Mouse (Mus musculus): Measurements from ENCODE around the gene Zfp185. TPM values are rescaled to one million over a fixed set of nuclear protein-coding genes. Genes with fewer than 3 reads are reported as not detected.

Zfp185 gene
- polyA plus RNA-seq (2012; ENCODE audit: insufficient read depth, low replicate concordance) = not detected in 2 replicates

DNA sequence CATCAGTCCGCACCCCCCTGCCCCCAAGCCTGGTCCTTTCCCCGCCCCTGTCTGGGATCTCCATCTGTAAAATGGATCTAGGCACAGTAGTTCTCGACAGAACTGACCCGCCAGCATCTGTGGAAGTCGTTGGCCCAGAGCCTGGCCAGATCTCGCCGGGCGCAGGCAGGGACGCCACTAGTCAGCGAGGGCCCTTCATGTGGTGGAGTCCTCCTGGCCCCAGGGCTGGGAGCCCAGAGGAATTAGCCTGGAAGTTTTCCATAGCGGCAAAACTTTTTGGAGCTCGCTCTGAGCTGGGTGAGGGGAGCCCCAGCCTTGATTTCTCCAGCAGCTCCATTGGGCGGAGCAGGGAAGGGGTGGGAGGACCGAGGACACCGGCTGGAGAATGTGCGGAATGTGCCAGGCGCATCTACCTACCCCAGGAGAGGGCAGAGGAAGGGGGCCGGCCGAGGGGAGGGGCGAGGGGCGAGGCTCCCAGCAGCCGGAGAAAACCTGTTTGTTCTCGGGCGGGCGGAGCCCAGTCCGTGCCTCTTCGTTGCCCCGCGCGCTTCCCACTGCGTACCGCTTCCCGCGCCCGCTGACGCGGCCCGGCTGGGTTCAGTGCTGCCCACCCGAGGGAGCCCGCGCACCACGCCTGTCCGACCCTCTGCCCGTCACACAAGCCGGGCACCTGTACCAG lies at the start of gene Zfp185:
Gene Zfp185, plus strand, starts transcription at position 499 of the 679 bp plus-strand sequence.
- no peak for TF ChIP-seq GATA1 (IDR thresholded peaks at IDR 0.05; ENCODE audit: borderline replicate concordance, low read length)
- TF ChIP-seq FLI1 (IDR thresholded peaks at IDR 0.05; ENCODE audit: low read length) = no peak
- Histone ChIP-seq H3K4me3 (replicated peaks) (peak within 1 kb of the TSS; percentile 84), H3K27me3 (replicated peaks) (peaks cover 93% of the 10 kb centered on the region)

DNA sequence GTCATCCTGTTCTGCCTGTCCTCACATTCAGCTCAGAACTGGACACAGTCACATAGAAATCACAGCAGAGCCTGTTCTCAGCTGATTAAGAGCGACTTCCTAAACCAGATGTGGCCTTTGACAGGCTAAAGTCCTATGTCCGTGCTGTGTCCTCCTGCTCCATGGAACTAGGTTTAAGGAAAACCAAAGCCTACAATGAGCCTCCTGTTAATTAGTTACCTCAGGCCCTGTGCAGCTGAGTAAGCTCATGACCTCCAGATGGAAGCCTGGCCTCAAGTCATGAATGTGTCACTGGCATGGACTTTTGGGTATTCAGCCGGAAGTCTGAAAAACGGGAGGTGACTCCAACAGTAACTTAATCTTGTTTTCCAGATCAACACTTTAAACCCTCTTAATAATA lies 33.7 kb upstream of the Zfp185 start:
- Histone ChIP-seq H3K4me1 (no peaks in the 10 kb centered on the region), H3K27me3 (replicated peaks) (peaks cover 16% of the 10 kb centered on the region), H3K4me3 (replicated peaks) (no peak overlapping the region), H3K36me3 (replicated peaks; ENCODE audit: low read length) (peaks cover 94% of the 10 kb centered on the region), H3K9me3 (no peaks in the 10 kb centered on the region)
- no peak for TF ChIP-seq GATA1 (IDR thresholded peaks at IDR 0.05; ENCODE audit: borderline replicate concordance, low read length)
- TF ChIP-seq FLI1 (IDR thresholded peaks at IDR 0.05; ENCODE audit: low read length) = no peak

More for the DNA sequence above, at the start of gene Zfp185:
- Histone ChIP-seq H3K9me3 (peaks cover 6% of the 10 kb centered on the region; the same call in 1 of the 2 replicates), H3K4me1 (peaks cover 25% of the 10 kb centered on the region), H3K36me3 (replicated peaks; ENCODE audit: low read length) (no peaks in the 10 kb centered on the region)

DNA sequence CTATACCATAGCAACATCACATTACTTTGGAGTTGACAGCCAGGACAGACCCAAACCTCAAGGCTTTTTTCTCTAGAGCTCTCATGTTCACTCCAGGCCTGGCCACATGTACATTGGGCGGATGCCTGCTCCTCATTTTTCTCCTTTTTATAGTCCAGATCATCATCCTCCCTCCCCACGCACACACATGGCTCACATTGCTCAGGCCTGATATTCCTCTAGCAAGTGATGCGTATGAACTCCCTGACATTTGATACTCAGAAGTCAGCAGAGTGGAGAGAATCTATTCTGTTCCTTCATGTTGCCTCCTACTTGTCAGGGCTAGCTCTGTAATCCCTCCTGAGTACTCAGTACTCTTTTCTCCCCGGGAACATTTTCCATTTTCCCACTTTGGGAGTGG lies 30.7 kb upstream of the Zfp185 start:
- no peak overlapping the region for H3K4me3 ChIP-seq (replicated peaks)
- peaks cover 98% of the 10 kb centered on the region for H3K36me3 ChIP-seq (replicated peaks; ENCODE audit: low read length)
- no peaks in the 10 kb centered on the region for H3K9me3 ChIP-seq
- TF ChIP-seq GATA1 (IDR thresholded peaks at IDR 0.05; ENCODE audit: borderline replicate concordance, low read length) (no peak), FLI1 (IDR thresholded peaks at IDR 0.05; ENCODE audit: low read length) (no peak)
- H3K4me1 ChIP-seq = no peaks in the 10 kb centered on the region
- H3K27me3 ChIP-seq (replicated peaks) = peaks cover 28% of the 10 kb centered on the region

DNA sequence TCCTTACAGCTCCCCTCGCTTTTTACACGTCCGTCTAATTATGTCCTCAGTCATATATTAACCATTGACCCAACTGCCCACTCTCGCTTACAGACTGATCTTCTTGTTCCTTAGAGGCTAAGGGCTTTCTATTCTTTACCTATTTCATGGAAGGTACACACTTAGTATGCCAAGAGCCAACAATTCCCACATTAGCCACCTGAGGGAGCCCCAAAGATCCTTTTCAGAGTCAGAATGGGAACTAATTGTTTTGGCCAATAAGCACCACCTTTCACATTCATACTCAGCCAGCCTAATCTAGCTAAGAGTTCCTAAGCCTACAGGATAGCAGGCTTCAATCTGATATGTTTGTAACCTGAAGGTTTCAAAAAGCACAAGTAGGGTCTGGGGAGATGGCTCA lies 26.7 kb upstream of the Zfp185 start:
- peaks cover 80% of the 10 kb centered on the region for H3K36me3 ChIP-seq (replicated peaks; ENCODE audit: low read length)
- H3K27me3 ChIP-seq (replicated peaks) = peaks cover 33% of the 10 kb centered on the region

DNA sequence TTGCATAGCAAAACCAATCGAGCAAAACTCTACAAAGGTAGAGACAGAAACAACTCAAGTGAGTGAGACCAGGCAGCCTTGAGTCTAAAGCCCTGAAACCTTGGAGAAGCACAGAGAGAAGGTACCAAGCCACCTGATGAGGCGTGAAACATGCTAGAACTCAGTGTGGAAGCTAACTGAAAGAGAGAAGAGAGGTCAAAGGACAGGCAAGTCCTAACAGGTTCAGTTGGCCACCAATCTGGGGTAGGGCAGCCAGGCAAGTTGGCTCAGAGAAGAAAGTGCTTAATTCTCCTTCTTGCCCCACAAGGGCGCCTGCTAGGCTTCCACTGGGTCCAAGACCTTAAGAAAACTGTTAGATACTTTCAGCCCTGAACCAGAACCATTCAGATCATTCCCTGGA lies 25.6 kb upstream of the Zfp185 start:
- Histone ChIP-seq H3K4me1 (peaks cover 18% of the 10 kb centered on the region), H3K9me3 (no peaks in the 10 kb centered on the region), H3K36me3 (replicated peaks; ENCODE audit: low read length) (peaks cover 69% of the 10 kb centered on the region), H3K27me3 (replicated peaks) (peaks cover 34% of the 10 kb centered on the region), H3K4me3 (replicated peaks) (no peak overlapping the region)
- TF ChIP-seq GATA1 (IDR thresholded peaks at IDR 0.05; ENCODE audit: borderline replicate concordance, low read length) (no peak), FLI1 (IDR thresholded peaks at IDR 0.05; ENCODE audit: low read length) (no peak)

More for the DNA sequence above, 26.7 kb upstream of the Zfp185 start:
- no peak for TF ChIP-seq GATA1 (IDR thresholded peaks at IDR 0.05; ENCODE audit: borderline replicate concordance, low read length)
- TF ChIP-seq FLI1 (IDR thresholded peaks at IDR 0.05; ENCODE audit: low read length) = no peak
- Histone ChIP-seq H3K4me1 (peaks cover 18% of the 10 kb centered on the region), H3K9me3 (no peaks in the 10 kb centered on the region), H3K4me3 (replicated peaks) (no peak overlapping the region)

DNA sequence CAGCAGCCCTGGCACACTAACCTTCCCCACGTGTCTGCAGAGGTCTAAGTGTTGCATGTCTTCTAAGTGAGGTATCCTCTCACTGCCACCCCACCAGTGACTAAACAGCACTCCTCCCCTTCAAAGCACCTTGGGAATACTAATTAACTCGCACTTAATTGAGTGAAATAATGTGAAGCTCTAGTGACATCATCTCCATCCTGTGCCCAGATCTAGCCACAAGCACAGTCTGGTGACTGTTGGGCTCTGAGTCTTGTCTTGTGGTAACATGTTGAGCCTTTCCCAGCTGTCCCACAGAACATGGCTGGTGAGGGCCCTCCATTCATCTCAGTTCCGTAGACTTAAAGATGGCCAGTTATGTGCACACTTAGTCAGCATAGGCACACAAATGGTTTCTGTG lies 24.4 kb upstream of the Zfp185 start:
- H3K4me3 ChIP-seq (replicated peaks) = no peak overlapping the region
- peaks cover 33% of the 10 kb centered on the region for H3K27me3 ChIP-seq (replicated peaks)
- TF ChIP-seq FLI1 (IDR thresholded peaks at IDR 0.05; ENCODE audit: low read length) = no peak
- TF ChIP-seq GATA1 (IDR thresholded peaks at IDR 0.05; ENCODE audit: borderline replicate concordance, low read length) = no peak
- H3K4me1 ChIP-seq = peaks cover 18% of the 10 kb centered on the region
- H3K9me3 ChIP-seq = no peaks in the 10 kb centered on the region
- peaks cover 57% of the 10 kb centered on the region for H3K36me3 ChIP-seq (replicated peaks; ENCODE audit: low read length)

DNA sequence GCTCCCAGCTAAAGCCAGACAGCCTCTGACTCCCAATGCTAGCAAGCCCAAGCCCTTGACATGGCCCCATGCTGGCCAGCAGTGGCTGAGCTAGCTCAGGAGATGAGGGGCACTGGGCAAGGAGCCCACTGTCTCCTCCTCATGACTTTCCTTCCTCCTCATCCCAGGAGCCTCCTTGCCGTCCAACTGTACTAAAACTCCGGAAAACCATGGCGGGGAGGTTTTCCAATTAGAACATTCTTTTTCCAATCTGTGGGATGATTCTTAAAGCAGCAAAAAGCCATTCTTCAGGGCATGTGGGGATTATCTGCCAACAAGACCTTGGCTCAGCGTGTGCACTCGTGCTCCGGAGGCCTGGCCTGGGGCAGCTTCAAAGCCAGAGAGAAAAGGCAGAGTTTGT lies 4.3 kb upstream of the Zfp185 start:
- Histone ChIP-seq H3K36me3 (replicated peaks; ENCODE audit: low read length) (no peaks in the 10 kb centered on the region), H3K27me3 (replicated peaks) (peaks cover 65% of the 10 kb centered on the region), H3K9me3 (peaks cover 3% of the 10 kb centered on the region; the same call in 1 of the 2 replicates), H3K4me3 (replicated peaks) (no peak overlapping the region), H3K4me1 (peaks cover 25% of the 10 kb centered on the region)
- no peak for TF ChIP-seq GATA1 (IDR thresholded peaks at IDR 0.05; ENCODE audit: borderline replicate concordance, low read length)
- no peak for TF ChIP-seq FLI1 (IDR thresholded peaks at IDR 0.05; ENCODE audit: low read length)

DNA sequence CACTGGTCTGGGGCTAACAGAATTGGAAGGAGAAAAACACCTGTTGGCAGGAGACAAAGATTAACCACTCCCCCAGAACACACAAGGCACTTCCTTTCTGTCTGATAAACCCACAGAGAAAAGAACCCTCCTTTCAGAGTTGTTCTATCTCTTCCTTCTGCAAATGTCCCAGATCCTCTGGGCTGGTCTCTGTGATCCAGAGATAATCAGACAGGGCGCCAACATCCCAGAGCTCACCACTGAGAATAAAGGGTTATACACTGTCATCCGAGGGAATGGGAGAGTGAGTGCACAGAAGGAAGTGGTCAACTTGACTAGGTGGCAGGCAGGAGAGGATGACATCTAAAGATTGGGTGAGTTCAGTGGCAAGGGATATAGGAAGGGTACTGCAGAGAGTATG lies 1.5 kb upstream of the Zfp185 start:
- no peaks in the 10 kb centered on the region for H3K36me3 ChIP-seq (replicated peaks; ENCODE audit: low read length)
- peaks cover 25% of the 10 kb centered on the region for H3K4me1 ChIP-seq
- TF ChIP-seq GATA1 (IDR thresholded peaks at IDR 0.05; ENCODE audit: borderline replicate concordance, low read length) (no peak), FLI1 (IDR thresholded peaks at IDR 0.05; ENCODE audit: low read length) (no peak)
- H3K9me3 ChIP-seq = peaks cover 6% of the 10 kb centered on the region; the same call in 1 of the 2 replicates
- H3K27me3 ChIP-seq (replicated peaks) = peaks cover 85% of the 10 kb centered on the region
- H3K4me3 ChIP-seq (replicated peaks) = no peak overlapping the region

DNA sequence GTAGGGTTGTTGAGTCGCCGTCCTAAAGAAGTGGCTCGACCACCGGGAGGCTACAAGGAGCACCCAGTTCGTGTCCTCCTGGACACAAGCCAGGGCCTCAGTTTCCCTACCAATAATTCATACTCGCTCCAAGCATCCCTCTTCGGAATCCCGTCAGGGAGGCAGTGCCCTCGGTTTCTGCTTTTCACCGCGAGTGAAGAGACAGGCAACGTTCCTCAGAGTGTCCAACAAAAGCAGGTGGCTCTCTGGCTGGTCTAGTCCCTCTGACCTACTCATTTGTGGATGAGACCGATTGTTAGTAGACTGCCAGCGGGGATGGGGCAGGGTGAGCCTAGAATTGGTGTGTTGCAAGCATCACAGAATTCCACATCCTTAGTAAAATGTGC lies 374 bp downstream of the Zfp185 start:
- peaks cover 6% of the 10 kb centered on the region; the same call in 1 of the 2 replicates for H3K9me3 ChIP-seq
- peaks cover 25% of the 10 kb centered on the region for H3K4me1 ChIP-seq
- H3K36me3 ChIP-seq (replicated peaks; ENCODE audit: low read length) = no peaks in the 10 kb centered on the region
- H3K27me3 ChIP-seq (replicated peaks) = peaks cover 92% of the 10 kb centered on the region
- TF ChIP-seq FLI1 (IDR thresholded peaks at IDR 0.05; ENCODE audit: low read length) = no peak
- no peak for TF ChIP-seq GATA1 (IDR thresholded peaks at IDR 0.05; ENCODE audit: borderline replicate concordance, low read length)
- H3K4me3 ChIP-seq (replicated peaks) = peak overlapping the region; percentile 84

DNA sequence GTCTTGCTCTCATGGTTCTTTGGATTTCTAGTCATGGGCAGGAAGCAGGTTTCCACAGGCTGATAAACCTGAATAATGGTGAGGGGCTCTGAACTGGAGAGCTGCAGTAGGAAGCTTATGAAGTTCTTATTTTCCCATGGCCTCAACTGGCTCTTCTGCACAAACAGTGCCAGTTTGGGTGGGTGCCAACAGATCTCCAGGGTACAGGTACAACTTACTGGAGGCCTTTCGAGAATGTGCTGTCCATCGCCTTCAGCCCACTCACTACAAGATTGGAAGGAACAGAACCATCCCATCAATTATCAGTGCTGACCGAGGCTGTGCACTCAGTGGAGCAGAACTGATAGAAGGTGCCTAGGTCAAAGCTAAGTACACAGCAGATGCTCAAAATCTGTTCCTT lies 1.3 kb downstream of the Zfp185 start:
- Histone ChIP-seq H3K27me3 (replicated peaks) (peaks cover 89% of the 10 kb centered on the region), H3K36me3 (replicated peaks; ENCODE audit: low read length) (no peaks in the 10 kb centered on the region), H3K9me3 (peaks cover 6% of the 10 kb centered on the region; the same call in 1 of the 2 replicates), H3K4me3 (replicated peaks) (no peak overlapping the region), H3K4me1 (peaks cover 25% of the 10 kb centered on the region)
- TF ChIP-seq FLI1 (IDR thresholded peaks at IDR 0.05; ENCODE audit: low read length) (no peak), GATA1 (IDR thresholded peaks at IDR 0.05; ENCODE audit: borderline replicate concordance, low read length) (no peak)

All from megakaryocyte, embryonic 14.5 days (primary cell).